Mouse (Mus musculus): ENCODE data around the gene Vmn1r101.
"Not testable (repeated sequence)": the region's sequence is repeated elsewhere in the genome, so short reads cannot be mapped to it uniquely, and the experiment has no call there.

Vmn1r101 gene

DNA sequence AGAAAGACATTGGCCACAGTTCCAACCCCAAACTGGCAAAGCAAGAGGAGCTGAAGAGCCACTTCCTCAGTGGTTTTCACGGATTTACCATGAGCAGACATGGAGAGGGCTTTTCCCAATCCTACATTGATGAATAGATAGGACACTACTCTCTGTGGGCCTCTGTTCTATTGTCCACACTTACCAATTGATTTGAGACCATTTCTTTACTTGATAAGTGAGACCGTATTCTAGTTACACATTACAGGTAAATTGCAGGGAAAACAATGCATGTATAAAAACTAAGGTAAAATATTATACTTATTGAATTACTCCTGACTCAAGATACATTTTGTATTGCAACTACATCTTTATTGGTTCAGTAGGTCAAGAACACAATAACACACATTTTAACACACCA is at the start of gene Vmn1r101:
Gene Vmn1r101 (minus strand): TSS at position 101 of the 400 bp plus-strand sequence.
- in situ Hi-C loops (cut with MboI; ENCODE audit: low pct_unique_long_range_greater_than_20kb in 1 of 2, low sequenced_read_pairs in 2 of 2, unreplicated experiment in 1 of 2) = not testable (repeated sequence)

DNA sequence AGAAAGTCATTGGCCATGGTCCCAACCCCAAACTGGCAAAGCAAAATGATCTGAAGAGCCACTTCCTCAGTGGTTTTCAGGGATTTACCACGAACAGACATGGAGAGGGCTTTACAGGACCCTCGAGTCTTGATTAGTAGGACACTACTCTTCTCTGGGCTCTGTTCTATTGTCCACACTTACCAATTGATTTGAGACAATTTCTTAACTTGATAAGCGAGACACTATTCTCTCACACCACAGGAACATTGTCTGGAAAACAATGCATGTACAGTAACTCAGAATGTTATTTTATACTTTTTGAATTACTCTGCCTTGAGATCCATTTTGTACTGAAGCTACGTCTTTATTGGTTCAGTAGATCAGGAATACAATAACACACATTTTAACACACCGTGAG is 32.4 kb upstream of the Vmn1r101 start, which contains the start of gene Gm10670:
Gene Gm10670 (minus strand): TSS at position 101 of the 400 bp plus-strand sequence.
- in situ Hi-C loops (cut with MboI; ENCODE audit: low pct_unique_long_range_greater_than_20kb in 1 of 2, low sequenced_read_pairs in 2 of 2, unreplicated experiment in 1 of 2) = not testable (repeated sequence)

DNA sequence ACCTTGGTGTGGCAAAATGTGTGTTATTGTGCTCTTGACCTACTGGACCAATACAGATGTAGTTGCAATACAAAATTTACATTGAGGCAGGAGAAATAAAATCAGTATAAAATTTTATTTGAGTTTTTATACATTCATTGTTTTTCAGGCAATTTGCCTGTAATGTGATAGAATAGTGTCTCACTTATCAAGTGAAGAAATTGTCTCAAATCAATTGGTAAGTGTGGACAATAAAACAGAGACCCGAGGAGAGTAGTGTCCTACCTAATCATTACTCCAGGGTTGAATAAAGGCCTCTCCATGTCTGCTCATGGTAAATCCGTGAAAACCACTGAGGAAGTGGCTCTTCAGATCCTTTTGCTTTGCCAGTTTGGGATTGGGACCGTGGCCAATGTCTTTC is 24.8 kb downstream of the Vmn1r101 start, which contains the start of gene Vmn1r100:
Gene Vmn1r100 (plus strand): TSS at position 301 of the 400 bp plus-strand sequence.
- in situ Hi-C loops (cut with MboI; ENCODE audit: low pct_unique_long_range_greater_than_20kb in 1 of 2, low sequenced_read_pairs in 2 of 2, unreplicated experiment in 1 of 2) = not testable (repeated sequence)

Data from mouse embryonic stem cell (cell line).